ENCODE assay signal across 10 mouse cellular contexts in the genomic region with DNA sequence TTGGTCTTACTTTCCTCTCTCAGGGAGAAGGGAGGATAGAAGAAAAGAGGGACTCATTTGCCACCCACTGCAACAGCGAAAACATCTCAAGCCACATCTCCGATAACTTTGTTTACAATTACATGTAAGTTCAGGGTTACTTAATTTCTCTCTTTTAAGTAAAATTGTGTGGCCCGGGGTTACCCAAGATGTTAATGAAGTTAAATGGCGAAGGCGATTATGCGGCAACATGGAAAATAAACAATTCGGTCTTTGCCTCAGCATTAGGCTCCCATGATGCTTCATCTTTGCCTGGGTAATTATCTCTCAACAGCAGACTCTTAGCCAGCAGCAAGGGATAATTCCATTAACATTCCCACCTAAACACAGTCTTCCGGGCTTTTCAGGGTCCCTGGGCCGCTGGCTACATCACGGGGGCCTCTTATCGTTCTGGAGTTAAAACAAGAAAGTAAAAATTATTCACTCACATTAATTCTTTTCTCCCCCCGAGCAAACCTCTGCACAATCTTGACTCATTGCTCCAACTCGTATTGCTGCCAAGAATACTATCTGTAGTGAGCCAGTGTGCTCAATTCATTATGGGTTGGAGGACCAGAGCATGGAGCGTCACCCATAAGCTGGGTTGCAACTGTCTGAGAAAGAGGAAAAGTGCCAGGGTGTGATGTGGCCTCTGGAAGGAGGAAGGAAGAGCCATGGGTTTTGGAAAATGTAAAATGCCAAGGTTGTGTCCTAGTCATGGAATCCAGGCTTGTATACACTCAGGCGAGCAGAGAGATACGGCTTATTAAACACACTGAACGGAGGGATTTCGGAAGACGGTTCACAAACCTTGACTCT.
DNase-seq lines count a peak whose midpoint lies in the region; ATAC-seq and TF ChIP-seq lines count a peak whose summit lies in the region.
"Had no signal": no experiment of that assay in that cellular context is flagged by ENCODE, and none has a peak within 500 bp of the region (broad histone marks: within the 10 kb centered on the region; RNA-seq: fewer than 3 reads in every experiment).

No protein-coding gene starts in this region.

- no peaks in the 10 kb centered on the region for H3K27me3 ChIP-seq in kidney, embryonic 15.5 days
- no peaks in the 10 kb centered on the region for H3K27me3 ChIP-seq in Patski
- no peaks in the 10 kb centered on the region for H3K27me3 ChIP-seq in embryonic facial prominence, embryonic 10.5 days (replicated peaks; ENCODE audit: low read depth, poor library complexity, severe bottlenecking)
- H3K27me3 ChIP-seq: hindbrain, embryonic 12.5 days; neural tube, embryonic 15.5 days had no signal

- no peak overlapping the region for H3K9ac ChIP-seq in kidney, embryonic 15.5 days
- H3K9ac ChIP-seq: hindbrain, embryonic 12.5 days; neural tube, embryonic 15.5 days had no signal

- CTCF ChIA-PET in Patski (lab: Charles Lee), result interaction anchor here (2.1 to 4.2 kb wide), 2 partner anchors 194 to 237 kb away, joined by 6 to 30 read pairs; no protein-coding TSS in a partner anchor

- H3K4me2 ChIP-seq in kidney, embryonic 15.5 days, result no peak overlapping the region
- H3K4me2 ChIP-seq: hindbrain, embryonic 12.5 days; neural tube, embryonic 15.5 days had no signal

- intact Hi-C loops in left cerebral cortex, adult 2 months (cut with DNase I), result no loop called here

- DNase-seq in kidney, adult 18-20 months, result no peak
- DNase-seq in Patski (ENCODE audit: low read depth, low spot score), result peak; percentile 35
- DNase-seq in embryonic facial prominence, embryonic 10.5 days (ENCODE audit: low spot score), result no peak
- peak; percentile 17 to 42 for DNase-seq in lung, postnatal 4 days
- no peak for DNase-seq in left cerebral cortex, adult 2 months (ENCODE audit: extremely low spot score in 1 of 2, low spot score in 2 of 2)
- no peak for DNase-seq in thymus, postnatal 25 days

- ATAC-seq in kidney, embryonic 15.5 days (replicated peaks; ENCODE audit: low FRiP score), result no peak
- ATAC-seq in Patski, result no peak

- peak overlapping the region; percentile 89 for H3K27ac ChIP-seq in kidney, embryonic 15.5 days
- H3K27ac ChIP-seq in embryonic facial prominence, embryonic 10.5 days (replicated peaks), result peak overlapping the region; percentile 44; the same call in 1 of the 2 replicates
- no peak overlapping the region for H3K27ac ChIP-seq in left cerebral cortex, adult 2 months
- H3K27ac ChIP-seq: hindbrain, embryonic 12.5 days; neural tube, embryonic 15.5 days had no signal

- no peak for TF ChIP-seq CTCF in Patski (IDR thresholded peaks at IDR 0.05)
- no peak for TF ChIP-seq CTCF in left cerebral cortex, adult 2 months (IDR thresholded peaks at IDR 0.05)

- H3K4me3 ChIP-seq in kidney, embryonic 15.5 days (replicated peaks), result no peak overlapping the region
- no peak overlapping the region for H3K4me3 ChIP-seq in embryonic facial prominence, embryonic 10.5 days
- no peak overlapping the region for H3K4me3 ChIP-seq in left cerebral cortex, adult 2 months
- H3K4me3 ChIP-seq: hindbrain, embryonic 12.5 days; neural tube, embryonic 15.5 days had no signal

- in situ Hi-C loops in Patski (cut with MboI; ENCODE audit: low pct_unique_long_range_greater_than_20kb), result loop anchor here (10.0 kb wide), 2 partner anchors 52 to 192 kb away; no protein-coding TSS in a partner anchor

- 63% methylated on average over 19 of the region's 19 CpGs for WGBS in kidney, embryonic 15.5 days
- 80% methylated on average over 19 of the region's 19 CpGs for WGBS in embryonic facial prominence, embryonic 10.5 days

- no peaks in the 10 kb centered on the region for H3K9me3 ChIP-seq in kidney, embryonic 15.5 days (replicated peaks)
- no peaks in the 10 kb centered on the region for H3K9me3 ChIP-seq in embryonic facial prominence, embryonic 10.5 days
- H3K9me3 ChIP-seq: G1E; hindbrain, embryonic 12.5 days; neural tube, embryonic 15.5 days had no signal

- no peaks in the 10 kb centered on the region for H3K36me3 ChIP-seq in kidney, embryonic 15.5 days
- no peaks in the 10 kb centered on the region for H3K36me3 ChIP-seq in embryonic facial prominence, embryonic 10.5 days (replicated peaks)
- H3K36me3 ChIP-seq: G1E; hindbrain, embryonic 12.5 days; neural tube, embryonic 15.5 days had no signal

- peaks cover 66% of the 10 kb centered on the region for H3K4me1 ChIP-seq in kidney, embryonic 15.5 days
- H3K4me1 ChIP-seq in embryonic facial prominence, embryonic 10.5 days, result peaks cover 44% of the 10 kb centered on the region

- POLR2A ChIA-PET in Patski (lab: Charles Lee), result interaction anchor here (4.4 kb wide), 1 partner anchor 229 kb away, joined by 22 read pairs; no protein-coding TSS in a partner anchor

Comparison
In these comparisons a context has a peak if more than half of its experiments do, and no peak if none do; other contexts are left out.
1. DNase-seq: peak in Patski (single experiment) and lung, postnatal 4 days (2 of 2); none in kidney, adult 18-20 months (single experiment), embryonic facial prominence, embryonic 10.5 days (single experiment), left cerebral cortex, adult 2 months (0 of 2) and thymus, postnatal 25 days (single experiment).